Mouse (Mus musculus) heart, embryonic 12.5 days (tissue): ENCODE measurements around the gene 1700057G04Rik. TPM values are rescaled to one million over a fixed set of nuclear protein-coding genes. Genes with fewer than 3 reads are reported as not detected.
"Not testable (repeated sequence)": the region's sequence is repeated elsewhere in the genome, so short reads cannot be mapped to it uniquely, and the experiment has no call there.

Source experiments
- ATAC-seq: fragments of 200-750 bp; cut with Nextera tagmentation; 2 replicates; pipeline ENCODE4 v1.8.0; 2017; ENCODE audit warnings: moderate TSS enrichment, moderate library complexity; ENCODE audit not compliant: insufficient number of reproducible peaks, low FRiP score
- H3K27ac ChIP-seq: fragments of 300-500 bp; sonication (generic); 2 replicates; pipeline ENCODE4 v1.5.1; 2016; ENCODE audit warnings: mild to moderate bottlenecking, moderate library complexity; ENCODE audit not compliant: poor library complexity, severe bottlenecking
- H3K27me3 ChIP-seq: fragments of 300-500 bp; sonication (generic); replicated peaks from 2 replicates; pipeline ENCODE4 v1.6.1; 2016; ENCODE audit warnings: mild to moderate bottlenecking, moderate library complexity
- H3K36me3 ChIP-seq: fragments of 300-500 bp; sonication (generic); 2 replicates; pipeline ENCODE4 v1.6.1; 2016; ENCODE audit warnings: mild to moderate bottlenecking, moderate library complexity
- H3K4me1 ChIP-seq: fragments of 300-500 bp; sonication (generic); replicated peaks from 2 replicates; pipeline ENCODE4 v1.6.1; 2016; ENCODE audit warnings: mild to moderate bottlenecking
- H3K4me2 ChIP-seq: fragments of 300-500 bp; sonication (generic); 2 replicates; pipeline ENCODE4 v1.6.1; 2016; ENCODE audit warnings: mild to moderate bottlenecking, moderate library complexity
- H3K4me3 ChIP-seq: fragments of 300-500 bp; sonication (generic); 2 replicates; pipeline ENCODE4 v1.5.1; 2016; ENCODE audit warnings: mild to moderate bottlenecking
- H3K9ac ChIP-seq: fragments of 300-500 bp; sonication (generic); 2 replicates; pipeline ENCODE4 v1.6.1; 2016; ENCODE audit warnings: mild to moderate bottlenecking, moderate library complexity
- H3K9me3 ChIP-seq: fragments of 300-500 bp; sonication (generic); replicated peaks from 2 replicates; pipeline ENCODE4 v1.6.1; 2016; ENCODE audit warnings: mild to moderate bottlenecking, moderate library complexity
- WGBS: fragments of 180-500 bp; shearing (Covaris S2); methylation state at CpG from one replicate; pipeline ENCODE4 v1.1.7; 2016; 5-methylcytosine and 5-hydroxymethylcytosine counted together
- polyA plus RNA-seq: library from polyadenylated mRNA; unstranded; fragments of >200 nt; fragmentation: Nextera tagmentation; extraction: Ambion mirVana; gene quantifications from 2 replicates; pipeline ENCODE4 v1.2.1, GENCODE M21; 2016

Gene 1700057G04Rik
- polyA plus RNA-seq, 1 experiment from 2014 or later, result not detected

DNA sequence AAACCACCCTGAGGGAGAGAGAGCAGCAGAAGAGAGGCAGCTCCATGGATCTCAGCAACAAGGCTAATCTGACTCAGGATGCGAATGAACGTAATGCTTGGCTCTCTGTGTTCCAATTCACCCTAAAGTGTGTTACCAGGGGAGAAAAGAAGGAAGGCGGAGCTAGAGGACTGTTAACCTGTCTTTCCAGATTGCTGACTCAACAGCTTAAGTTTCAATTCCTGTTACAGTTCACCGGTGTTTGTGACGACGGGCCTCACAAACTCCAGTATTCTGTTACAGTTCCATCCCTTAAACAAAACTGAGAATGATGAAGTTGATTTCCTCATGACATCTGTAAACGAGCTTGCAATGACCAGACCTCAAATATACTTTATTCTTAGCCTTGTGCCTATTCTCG lies 4.1 kb upstream of the 1700057G04Rik start:
- no peak overlapping the region for H3K9ac ChIP-seq
- ATAC-seq, result no peak
- no peak overlapping the region for H3K27ac ChIP-seq
- H3K36me3 ChIP-seq, result no peaks in the 10 kb centered on the region
- H3K4me3 ChIP-seq, result no peak overlapping the region
- H3K9me3 ChIP-seq, result no peaks in the 10 kb centered on the region
- 75% methylated on average over 8 of the region's 8 CpGs for WGBS
- no peaks in the 10 kb centered on the region for H3K27me3 ChIP-seq
- no peak overlapping the region for H3K4me2 ChIP-seq
- no peaks in the 10 kb centered on the region for H3K4me1 ChIP-seq

DNA sequence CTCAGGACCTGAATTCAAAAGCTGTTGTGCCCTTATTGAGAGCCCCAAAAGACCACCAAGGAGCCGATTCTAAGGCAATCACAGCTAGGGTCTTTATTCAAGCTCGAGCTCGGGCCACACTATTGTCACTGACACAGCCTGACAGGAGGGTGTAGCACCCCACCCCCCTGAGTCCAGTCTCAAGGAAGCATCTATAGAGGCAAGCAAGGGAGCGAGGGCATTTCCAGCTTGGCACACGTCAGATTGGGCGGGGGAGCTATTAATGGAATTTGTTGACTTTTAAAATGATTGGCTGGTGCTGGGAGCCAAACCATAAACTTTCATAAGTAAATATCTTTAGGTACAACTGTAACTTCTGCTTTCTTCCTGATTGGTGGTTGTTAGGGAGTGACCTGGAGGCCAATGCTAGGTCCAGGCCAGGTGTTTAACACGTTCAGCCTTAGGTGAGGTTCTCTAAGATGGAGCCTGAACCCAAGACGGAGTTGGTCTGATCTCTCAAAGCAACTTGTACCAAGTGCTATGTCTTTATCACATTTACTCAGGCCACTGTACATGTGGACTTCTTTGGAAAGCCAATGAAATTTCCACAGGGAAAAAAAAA lies 3.5 kb upstream of the 1700057G04Rik start:
- Histone ChIP-seq H3K9me3 (no peaks in the 10 kb centered on the region), H3K4me2 (no peak overlapping the region), H3K27ac (no peak overlapping the region), H3K36me3 (no peaks in the 10 kb centered on the region), H3K27me3 (no peaks in the 10 kb centered on the region), H3K9ac (no peak overlapping the region), H3K4me1 (no peaks in the 10 kb centered on the region), H3K4me3 (no peak overlapping the region)
- WGBS, result 83% methylated on average over 8 of the region's 8 CpGs
- no peak for ATAC-seq

DNA sequence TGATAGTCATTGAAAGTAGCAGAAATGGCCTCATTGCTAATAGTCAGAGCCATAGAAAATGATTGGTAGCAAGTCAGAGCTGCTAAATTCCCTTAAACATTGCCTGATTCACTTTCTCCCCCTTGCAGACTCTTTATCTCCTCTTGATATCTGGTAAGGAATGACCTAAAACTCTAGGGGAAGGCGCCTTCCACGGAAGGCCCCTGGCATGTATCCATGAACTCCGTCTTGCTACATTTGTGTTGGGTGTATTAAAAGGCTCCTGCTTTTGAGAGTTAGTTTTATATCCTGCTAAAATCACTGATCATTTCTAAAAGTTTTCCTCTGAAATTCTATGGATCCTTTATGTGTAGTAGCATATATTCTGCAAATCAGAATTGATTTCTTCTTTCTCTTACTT lies 7.6 kb downstream of the 1700057G04Rik start:
- ATAC-seq, result no peak
- no peaks in the 10 kb centered on the region for H3K36me3 ChIP-seq
- no peak overlapping the region for H3K27ac ChIP-seq
- WGBS, result 60% methylated on average over 3 of the region's 3 CpGs
- H3K4me1 ChIP-seq, result no peaks in the 10 kb centered on the region
- no peaks in the 10 kb centered on the region for H3K9me3 ChIP-seq
- H3K4me3 ChIP-seq, result no peak overlapping the region
- H3K9ac ChIP-seq, result no peak overlapping the region
- no peak overlapping the region for H3K4me2 ChIP-seq
- H3K27me3 ChIP-seq, result no peaks in the 10 kb centered on the region

DNA sequence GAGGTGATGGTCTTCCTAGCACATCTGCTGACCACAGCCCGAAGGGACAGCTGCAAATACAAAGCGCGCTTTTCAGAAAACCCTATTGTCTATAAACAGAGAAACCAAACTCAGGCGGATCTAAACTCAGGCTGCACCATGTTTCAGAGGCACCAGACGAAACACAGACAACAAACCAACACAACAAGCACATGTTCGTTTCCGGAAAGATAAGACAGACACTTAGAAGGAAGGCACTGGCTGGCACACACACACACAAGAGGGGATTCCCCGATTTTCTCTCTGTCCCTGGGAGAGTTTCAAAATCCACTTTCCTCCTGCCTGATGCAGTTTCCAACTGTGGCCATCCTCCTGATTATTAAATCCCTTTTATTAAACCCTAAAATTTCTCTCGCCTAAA lies 16.8 kb downstream of the 1700057G04Rik start:
- H3K4me3 ChIP-seq, H3K9me3 ChIP-seq, H3K27ac ChIP-seq, H3K27me3 ChIP-seq, H3K4me2 ChIP-seq, ATAC-seq, H3K9ac ChIP-seq, H3K4me1 ChIP-seq, H3K36me3 ChIP-seq: not testable (repeated sequence)
- 60% methylated on average over 9 of the region's 9 CpGs for WGBS

DNA sequence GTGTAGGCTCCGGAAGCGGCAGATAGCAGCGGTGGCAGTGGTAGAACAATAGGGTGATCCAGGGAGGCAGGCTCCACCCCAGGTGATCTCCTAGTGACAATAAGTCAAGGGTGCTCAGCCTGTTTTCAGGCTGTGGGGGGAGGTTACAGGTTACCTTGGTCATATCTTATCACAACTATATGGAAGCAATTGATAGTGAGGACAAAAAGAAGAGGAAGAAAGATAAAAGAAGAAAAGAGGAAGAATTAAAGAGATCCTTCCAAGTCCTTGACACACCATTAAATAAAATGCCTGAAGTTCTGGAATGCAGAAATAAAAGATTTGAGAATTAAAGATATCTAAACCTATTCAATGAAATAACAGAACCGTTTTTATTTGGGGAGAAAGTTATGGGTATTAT lies 17.6 kb downstream of the 1700057G04Rik start:
- Histone ChIP-seq H3K27me3 (no peaks in the 10 kb centered on the region), H3K4me1 (no peaks in the 10 kb centered on the region), H3K27ac (no peak overlapping the region), H3K36me3 (no peaks in the 10 kb centered on the region), H3K9me3 (no peaks in the 10 kb centered on the region), H3K4me3 (no peak overlapping the region), H3K4me2 (no peak overlapping the region), H3K9ac (no peak overlapping the region)
- ATAC-seq, result no peak
- WGBS, result 76% methylated on average over 4 of the region's 4 CpGs

DNA sequence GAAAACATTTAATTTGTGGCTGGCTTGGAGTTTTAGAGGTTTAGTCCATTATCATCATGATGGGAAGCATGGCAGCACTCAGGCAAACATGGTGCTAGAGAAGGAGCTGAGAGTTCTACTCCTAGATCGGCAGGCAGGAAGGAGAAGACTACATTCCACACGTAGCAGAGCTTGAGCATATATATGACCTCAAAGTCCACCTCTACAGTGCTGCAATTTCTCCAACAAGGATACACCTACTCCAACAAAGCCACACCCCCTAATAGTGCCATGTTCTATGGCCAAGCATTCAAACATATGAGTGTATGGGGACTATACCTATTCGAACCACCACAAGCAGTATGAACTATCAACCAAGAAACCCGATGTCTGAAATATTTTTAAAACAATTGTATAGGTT lies 22.2 kb downstream of the 1700057G04Rik start:
- no peak for ATAC-seq
- Histone ChIP-seq H3K27me3 (no peaks in the 10 kb centered on the region), H3K9me3 (no peaks in the 10 kb centered on the region), H3K4me1 (no peaks in the 10 kb centered on the region), H3K4me2 (no peak overlapping the region), H3K4me3 (no peak overlapping the region), H3K36me3 (no peaks in the 10 kb centered on the region), H3K9ac (no peak overlapping the region), H3K27ac (no peak overlapping the region)
- WGBS, result 83% methylated on average over 4 of the region's 4 CpGs

DNA sequence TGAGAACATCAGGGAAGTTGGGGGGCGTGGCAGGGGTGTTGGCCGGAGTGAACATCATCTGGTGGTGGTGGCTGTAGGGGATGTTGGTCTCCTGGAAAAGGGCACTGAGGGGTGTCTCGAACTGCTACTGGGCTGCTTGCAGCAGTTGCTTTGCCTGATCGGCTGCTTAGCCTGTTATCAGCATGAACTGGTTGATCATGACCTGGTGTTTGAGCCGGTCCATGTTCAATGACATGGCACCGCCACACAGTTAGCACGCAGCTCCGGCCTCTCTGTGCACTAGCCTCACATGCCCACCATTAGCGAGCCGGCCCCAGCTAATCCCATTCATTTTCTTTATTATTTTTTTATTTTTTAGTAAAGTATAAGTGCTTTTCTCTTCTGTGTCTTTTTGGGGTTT lies 25.7 kb downstream of the 1700057G04Rik start:
- no peak overlapping the region for H3K4me3 ChIP-seq
- H3K4me2 ChIP-seq, result no peak overlapping the region
- no peaks in the 10 kb centered on the region for H3K4me1 ChIP-seq
- H3K9me3 ChIP-seq, result no peaks in the 10 kb centered on the region
- H3K27me3 ChIP-seq, result no peaks in the 10 kb centered on the region
- no peaks in the 10 kb centered on the region for H3K36me3 ChIP-seq
- no peak overlapping the region for H3K9ac ChIP-seq
- WGBS, result 86% methylated on average over 10 of the region's 10 CpGs
- H3K27ac ChIP-seq, result no peak overlapping the region
- ATAC-seq, result no peak

DNA sequence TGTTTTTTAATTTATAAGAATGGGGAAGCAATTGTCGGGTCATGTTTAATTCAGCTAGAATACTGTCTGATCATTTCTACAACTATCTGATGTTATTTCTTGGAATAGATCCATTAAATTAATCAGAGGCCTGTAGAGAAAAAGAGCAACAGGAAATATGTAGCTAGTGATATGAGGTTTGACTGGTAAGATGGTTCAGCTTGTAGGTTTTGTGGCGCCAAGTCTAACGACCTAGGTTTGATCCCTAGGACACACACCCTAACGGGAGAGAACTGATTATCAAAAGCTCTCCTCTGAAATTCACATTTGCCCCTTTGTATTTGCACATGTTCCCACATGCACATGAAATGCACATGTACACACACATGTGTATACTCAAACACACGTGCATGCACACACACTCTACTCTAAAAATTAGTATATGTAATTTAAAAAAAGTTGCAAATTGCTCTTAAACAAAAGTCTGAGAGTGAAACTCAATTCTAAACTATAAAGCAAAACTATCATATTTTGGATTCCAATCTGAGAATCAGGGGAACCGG lies 26.2 kb downstream of the 1700057G04Rik start:
- ATAC-seq, result no peak
- no peak overlapping the region for H3K27ac ChIP-seq
- no peaks in the 10 kb centered on the region for H3K4me1 ChIP-seq
- H3K9me3 ChIP-seq, result no peaks in the 10 kb centered on the region
- no peaks in the 10 kb centered on the region for H3K36me3 ChIP-seq
- H3K27me3 ChIP-seq, result no peaks in the 10 kb centered on the region
- no peak overlapping the region for H3K4me3 ChIP-seq
- no peak overlapping the region for H3K4me2 ChIP-seq
- H3K9ac ChIP-seq, result no peak overlapping the region
- 69% methylated on average over 6 of the region's 6 CpGs for WGBS

DNA sequence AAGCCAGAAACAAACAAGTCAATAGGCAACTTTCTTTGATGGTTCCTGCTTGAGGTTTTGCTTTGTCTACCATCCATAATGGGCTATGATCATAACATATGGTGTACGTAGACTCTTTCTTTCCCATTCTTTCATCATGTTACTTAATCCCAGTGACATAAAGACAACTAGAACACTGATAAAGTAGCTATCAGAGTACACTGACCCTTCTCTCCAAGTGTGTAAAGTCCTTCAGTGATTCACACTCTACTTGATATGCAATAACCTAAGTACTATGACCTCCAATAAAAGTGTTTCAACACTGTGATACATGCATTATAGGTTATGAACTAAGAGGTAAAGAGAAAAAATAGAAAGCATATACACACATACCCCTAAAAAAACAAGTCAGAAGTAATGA lies 27.9 kb downstream of the 1700057G04Rik start:
- H3K27me3 ChIP-seq, result no peaks in the 10 kb centered on the region
- H3K36me3 ChIP-seq, result no peaks in the 10 kb centered on the region
- H3K27ac ChIP-seq, result no peak overlapping the region
- ATAC-seq, result no peak
- no peak overlapping the region for H3K4me3 ChIP-seq
- H3K9ac ChIP-seq, result no peak overlapping the region
- H3K4me1 ChIP-seq, result no peaks in the 10 kb centered on the region
- H3K4me2 ChIP-seq, result no peak overlapping the region
- H3K9me3 ChIP-seq, result no peaks in the 10 kb centered on the region
- WGBS, result 70% methylated on average over 1 of the region's 1 CpGs

DNA sequence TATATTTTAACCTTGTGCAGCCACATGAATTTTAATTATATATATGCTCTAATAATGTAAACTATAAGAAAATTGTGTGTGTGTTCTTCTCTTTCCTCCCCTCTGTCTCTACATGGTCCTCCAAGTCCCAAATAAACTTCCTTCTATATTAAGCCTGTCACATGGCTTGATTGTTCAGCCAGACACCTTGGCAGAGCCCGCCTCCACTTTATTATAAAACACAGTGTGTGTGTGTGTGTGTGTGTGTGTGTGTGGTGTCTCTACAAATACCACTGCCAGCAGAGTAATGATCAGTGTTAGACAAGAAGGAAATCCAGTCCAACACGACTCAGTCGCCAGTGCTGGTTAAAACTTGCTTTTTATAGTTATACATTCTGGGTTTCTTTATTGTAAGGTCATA lies 28.5 kb downstream of the 1700057G04Rik start:
- Histone ChIP-seq H3K36me3 (no peaks in the 10 kb centered on the region), H3K4me2 (no peak overlapping the region), H3K9ac (no peak overlapping the region), H3K9me3 (no peaks in the 10 kb centered on the region), H3K27me3 (no peaks in the 10 kb centered on the region), H3K27ac (no peak overlapping the region), H3K4me1 (no peaks in the 10 kb centered on the region), H3K4me3 (no peak overlapping the region)
- WGBS, result 71% methylated on average over 3 of the region's 3 CpGs
- no peak for ATAC-seq

DNA sequence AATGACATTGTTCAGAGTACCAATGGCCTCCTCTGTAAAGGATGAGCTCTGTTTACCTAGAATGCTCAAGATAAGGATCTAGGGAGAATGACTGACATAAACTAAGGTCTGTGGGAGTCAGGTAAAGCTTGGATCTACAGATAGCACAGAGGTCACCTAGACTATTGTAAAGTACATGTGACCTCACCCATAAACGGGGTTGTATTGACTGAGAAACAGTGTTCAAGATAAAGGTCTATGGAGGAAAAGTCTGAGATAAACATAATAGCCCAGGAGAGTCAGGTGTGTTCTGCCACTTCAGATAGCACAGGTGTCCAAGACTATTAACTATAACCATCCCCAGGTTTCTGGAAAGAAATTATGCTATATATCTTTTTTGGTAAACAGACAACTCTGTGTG lies 29.8 kb downstream of the 1700057G04Rik start:
- Histone ChIP-seq H3K27me3 (no peaks in the 10 kb centered on the region), H3K4me3 (no peak overlapping the region), H3K4me2 (no peak overlapping the region), H3K4me1 (no peaks in the 10 kb centered on the region), H3K27ac (no peak overlapping the region), H3K36me3 (no peaks in the 10 kb centered on the region), H3K9ac (no peak overlapping the region), H3K9me3 (no peaks in the 10 kb centered on the region)
- ATAC-seq, result no peak
- WGBS, result 37% methylated on average over 1 of the region's 1 CpGs

DNA sequence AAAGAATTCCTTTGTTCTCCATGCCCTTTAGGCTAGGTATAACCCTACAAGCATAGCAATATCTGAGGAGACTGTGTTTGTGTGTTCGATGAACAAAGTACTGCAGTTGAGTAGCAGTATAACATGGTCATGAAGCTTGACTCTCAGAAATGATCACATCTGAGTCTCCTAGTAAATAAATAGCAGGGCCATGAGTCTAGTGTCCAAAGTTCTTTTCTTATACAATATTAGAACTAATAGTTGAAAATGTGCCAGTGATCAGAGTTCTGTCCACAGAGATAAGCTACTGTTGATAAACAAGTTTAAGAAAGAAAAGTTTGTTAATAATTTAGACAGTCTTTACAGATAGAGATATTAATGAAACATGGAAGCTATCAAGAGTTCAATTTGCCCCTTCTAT lies 42.7 kb downstream of the 1700057G04Rik start:
- no peak for ATAC-seq
- Histone ChIP-seq H3K4me2 (no peak overlapping the region), H3K4me3 (no peak overlapping the region), H3K4me1 (no peaks in the 10 kb centered on the region), H3K9me3 (no peaks in the 10 kb centered on the region), H3K27ac (no peak overlapping the region), H3K27me3 (no peaks in the 10 kb centered on the region), H3K9ac (no peak overlapping the region), H3K36me3 (no peaks in the 10 kb centered on the region)
- WGBS, result 83% methylated on average over 1 of the region's 1 CpGs
